Mouse (Mus musculus): ENCODE data around the gene Fxyd3. TPM values are rescaled to one million over a fixed set of nuclear protein-coding genes. Genes with fewer than 3 reads are reported as not detected.

Fxyd3 gene
- polyA plus RNA-seq, 1 experiment from 2014 or later: 1.1 TPM

GRCm38 (mm10) chr7:31051321-31052021 is 25.0 kb downstream of the Fxyd3 start, which contains the start of gene Fxyd7:
Gene Fxyd7 (minus strand): TSS chr7:31051467.
- 2% methylated on average over 21 of the region's 28 CpGs for WGBS
- Histone ChIP-seq H3K9ac (peak within 1 kb of the TSS; percentile 33; the same call in 1 of the 2 replicates), H3K36me3 (replicated peaks) (no peaks in the 10 kb centered on the region), H3K4me3 (replicated peaks) (peak within 1 kb of the TSS; percentile 31), H3K9me3 (0 out of 2 replicates have a peak, but pooled peaks cover 2% of the 10 kb centered on the region), H3K27ac (0 out of 2 replicates have a peak within 1 kb of the TSS, but pooled peaks have one; percentile 42), H3K4me2 (peak within 1 kb of the TSS; percentile 54), H3K4me1 (peaks cover 52% of the 10 kb centered on the region), H3K27me3 (peaks cover 74% of the 10 kb centered on the region)
- ATAC-seq (ENCODE audit: low FRiP score): 0 out of 2 replicates have a peak, but pooled peaks have one; percentile 14

GRCm38 (mm10) chr7:31050921-31051320 is 25.6 kb downstream of the Fxyd3 start:
- Histone ChIP-seq H3K9me3 (0 out of 2 replicates have a peak, but pooled peaks cover 2% of the 10 kb centered on the region), H3K9ac (peak overlapping the region; percentile 33; the same call in 1 of the 2 replicates), H3K4me1 (peaks cover 52% of the 10 kb centered on the region), H3K4me3 (replicated peaks) (peak overlapping the region; percentile 31), H3K27ac (no peak overlapping the region), H3K27me3 (peaks cover 72% of the 10 kb centered on the region), H3K4me2 (peak overlapping the region; percentile 54), H3K36me3 (replicated peaks) (no peaks in the 10 kb centered on the region)
- peak; percentile 28; the same call in 1 of the 2 replicates for ATAC-seq (ENCODE audit: low FRiP score)
- WGBS: 2% methylated on average over 9 of the region's 9 CpGs

GRCm38 (mm10) chr7:31050487-31050886 is 26.0 kb downstream of the Fxyd3 start:
- Histone ChIP-seq H3K4me3 (replicated peaks) (peak overlapping the region; percentile 31), H3K4me2 (peak overlapping the region; percentile 54), H3K27me3 (peaks cover 72% of the 10 kb centered on the region), H3K9me3 (0 out of 2 replicates have a peak, but pooled peaks cover 2% of the 10 kb centered on the region), H3K36me3 (replicated peaks) (no peaks in the 10 kb centered on the region), H3K27ac (0 out of 2 replicates have a peak overlapping the region, but pooled peaks have one; percentile 42), H3K4me1 (peaks cover 50% of the 10 kb centered on the region), H3K9ac (no peak overlapping the region; the same call in 1 of the 2 replicates)
- 2% methylated on average over 6 of the region's 6 CpGs for WGBS
- 0 out of 2 replicates have a peak, but pooled peaks have one; percentile 9 for ATAC-seq (ENCODE audit: low FRiP score)

- H3K9me3 ChIP-seq: 0 out of 2 replicates have a peak, but pooled peaks cover 2% of the 10 kb centered on the region
- H3K36me3 ChIP-seq (replicated peaks): no peaks in the 10 kb centered on the region
- peak overlapping the region; percentile 42 for H3K27ac ChIP-seq
- H3K4me3 ChIP-seq (replicated peaks): peak overlapping the region; percentile 31
- peak; percentile 55 for ATAC-seq (ENCODE audit: low FRiP score)
- H3K4me2 ChIP-seq: peak overlapping the region; percentile 54
- H3K9ac ChIP-seq: peak overlapping the region; percentile 25; the same call in 1 of the 2 replicates
- H3K4me1 ChIP-seq: peaks cover 44% of the 10 kb centered on the region
- 3% methylated on average over 11 of the region's 15 CpGs for WGBS
- peaks cover 71% of the 10 kb centered on the region for H3K27me3 ChIP-seq
Observed at GRCm38 (mm10) chr7:31049846-31050281, 26.6 kb downstream of the Fxyd3 start.

- WGBS: 19% methylated on average over 5 of the region's 5 CpGs
- ATAC-seq (ENCODE audit: low FRiP score): peak; percentile 12; the same call in 1 of the 2 replicates
- Histone ChIP-seq H3K27ac (peak overlapping the region; percentile 42; the same call in 1 of the 2 replicates), H3K4me2 (peak overlapping the region; percentile 54), H3K36me3 (replicated peaks) (no peaks in the 10 kb centered on the region), H3K9me3 (0 out of 2 replicates have a peak, but pooled peaks cover 2% of the 10 kb centered on the region), H3K4me3 (replicated peaks) (peak overlapping the region; percentile 31), H3K27me3 (peaks cover 71% of the 10 kb centered on the region), H3K4me1 (peaks cover 41% of the 10 kb centered on the region), H3K9ac (0 out of 2 replicates have a peak overlapping the region, but pooled peaks have one; percentile 25)
Observed at GRCm38 (mm10) chr7:31049135-31049845, 27.2 kb downstream of the Fxyd3 start.

GRCm38 (mm10) chr7:31042431-31042910 is 34.0 kb downstream of the Fxyd3 start, which contains the start of gene Fxyd5:
Gene Fxyd5 (minus strand): TSS chr7:31042481.
- H3K27me3 ChIP-seq: peaks cover 53% of the 10 kb centered on the region
- H3K36me3 ChIP-seq (replicated peaks): no peaks in the 10 kb centered on the region
- peak within 1 kb of the TSS; percentile 38 for H3K4me2 ChIP-seq
- 30% methylated on average over 10 of the region's 10 CpGs for WGBS
- peaks cover 6% of the 10 kb centered on the region for H3K4me1 ChIP-seq
- peak within 1 kb of the TSS; percentile 36; the same call in 1 of the 2 replicates for H3K9ac ChIP-seq
- no peak for ATAC-seq (ENCODE audit: low FRiP score)
- H3K4me3 ChIP-seq (replicated peaks): peak within 1 kb of the TSS; percentile 19; the same call in 1 of the 2 replicates
- no peak within 1 kb of the TSS for H3K27ac ChIP-seq
- H3K9me3 ChIP-seq: no peaks in the 10 kb centered on the region

- ATAC-seq (ENCODE audit: low FRiP score): no peak; the same call in 1 of the 2 replicates
- peak overlapping the region; percentile 36; the same call in 1 of the 2 replicates for H3K9ac ChIP-seq
Observed at GRCm38 (mm10) chr7:31041662-31042315, 34.7 kb downstream of the Fxyd3 start.

GRCm38 (mm10) chr7:31041023-31041407 is 35.5 kb downstream of the Fxyd3 start:
- Histone ChIP-seq H3K4me2 (no peak overlapping the region), H3K27ac (no peak overlapping the region), H3K27me3 (peaks cover 53% of the 10 kb centered on the region), H3K36me3 (replicated peaks) (no peaks in the 10 kb centered on the region), H3K4me3 (replicated peaks) (no peak overlapping the region), H3K9ac (no peak overlapping the region), H3K9me3 (no peaks in the 10 kb centered on the region), H3K4me1 (peaks cover 6% of the 10 kb centered on the region)
- ATAC-seq (ENCODE audit: low FRiP score): no peak
- WGBS: 39% methylated on average over 8 of the region's 8 CpGs

More at GRCm38 (mm10) chr7:31041662-31042315, 34.7 kb downstream of the Fxyd3 start:
- Histone ChIP-seq H3K9me3 (no peaks in the 10 kb centered on the region), H3K4me2 (peak overlapping the region; percentile 38), H3K27me3 (peaks cover 53% of the 10 kb centered on the region), H3K4me3 (replicated peaks) (peak overlapping the region; percentile 19; the same call in 1 of the 2 replicates), H3K36me3 (replicated peaks) (no peaks in the 10 kb centered on the region), H3K27ac (no peak overlapping the region), H3K4me1 (peaks cover 6% of the 10 kb centered on the region)
- 4% methylated on average over 27 of the region's 28 CpGs for WGBS

- no peak overlapping the region for H3K9ac ChIP-seq
- no peaks in the 10 kb centered on the region for H3K9me3 ChIP-seq
- no peak for ATAC-seq (ENCODE audit: low FRiP score)
- H3K4me1 ChIP-seq: peaks cover 6% of the 10 kb centered on the region
- H3K4me2 ChIP-seq: no peak overlapping the region
- whole genome bisulfite sequencing: 82% methylated on average over 12 of the region's 12 CpGs
- H3K27ac ChIP-seq: no peak overlapping the region
- peaks cover 53% of the 10 kb centered on the region for H3K27me3 ChIP-seq
- H3K4me3 ChIP-seq (replicated peaks): no peak overlapping the region
- no peaks in the 10 kb centered on the region for H3K36me3 ChIP-seq (replicated peaks)
Observed at GRCm38 (mm10) chr7:31040281-31041022, 36.1 kb downstream of the Fxyd3 start.

- H3K4me3 ChIP-seq (replicated peaks): no peak overlapping the region
- H3K27ac ChIP-seq: no peak overlapping the region
- no peak overlapping the region for H3K4me2 ChIP-seq
- H3K9ac ChIP-seq: no peak overlapping the region
- ATAC-seq (ENCODE audit: low FRiP score): no peak
- H3K36me3 ChIP-seq (replicated peaks): no peaks in the 10 kb centered on the region
- 85% methylated on average over 4 of the region's 4 CpGs for WGBS
- H3K4me1 ChIP-seq: peaks cover 6% of the 10 kb centered on the region
- peaks cover 39% of the 10 kb centered on the region for H3K27me3 ChIP-seq
- H3K9me3 ChIP-seq: no peaks in the 10 kb centered on the region
Observed at GRCm38 (mm10) chr7:31039011-31039410, 37.5 kb downstream of the Fxyd3 start.

GRCm38 (mm10) chr7:31037675-31038074 is 38.8 kb downstream of the Fxyd3 start:
- WGBS: 56% methylated on average over 2 of the region's 2 CpGs
- no peak overlapping the region for H3K9ac ChIP-seq
- peaks cover 6% of the 10 kb centered on the region for H3K4me1 ChIP-seq
- H3K4me3 ChIP-seq (replicated peaks): no peak overlapping the region
- no peak overlapping the region for H3K4me2 ChIP-seq
- H3K27me3 ChIP-seq: peaks cover 26% of the 10 kb centered on the region
- H3K27ac ChIP-seq: no peak overlapping the region
- no peaks in the 10 kb centered on the region for H3K36me3 ChIP-seq (replicated peaks)
- no peak for ATAC-seq (ENCODE audit: low FRiP score)
- H3K9me3 ChIP-seq: no peaks in the 10 kb centered on the region

All from forebrain, embryonic 12.5 days (tissue).